Mouse (Mus musculus) MEL (cell line): ENCODE measurements at regions not wholly inside any gene's neighbourhood (a gene's known extent, or its start where the extent isn't known, plus 50 kb on each side); places are given as distances from the start of the nearest gene placed in this dataset.
A peak's percentile ranks its signal among the peaks of the same experiment; 100 is the strongest.

Source experiments
- DNase-seq: peaks from one replicate; pipeline ENCODE4 v3.0.0; 2011; ENCODE audit warnings: low read depth, low spot score
- H3K27ac ChIP-seq: 2 replicates; pipeline ENCODE4 v1.5.1; 2012; ENCODE audit warnings: low read depth, mild to moderate bottlenecking, control low read depth, low read length, moderate library complexity; ENCODE audit not compliant: control insufficient read depth
- H3K27me3 ChIP-seq, 2 experiments: fragments of 150-350 bp in 1 of 2; sonication (generic) in 1 of 2; 2 replicates each; pipeline ENCODE4 v1.6.1; 2012; ENCODE audit warnings: low read length in 2 of 2, mild to moderate bottlenecking in 2 of 2, improper control_type of control experiment in 1 of 2, moderate library complexity in 1 of 2; ENCODE audit not compliant: insufficient read depth in 2 of 2, control insufficient read depth in 1 of 2
- H3K36me3 ChIP-seq, 2 experiments: 2 replicates each; pipeline ENCODE4 v1.6.1; 2012 to 2014; ENCODE audit warnings: low read length in 2 of 2, improper control_type of control experiment in 1 of 2, inconsistent platforms in 1 of 2, mild to moderate bottlenecking in 1 of 2; ENCODE audit not compliant: insufficient read depth in 2 of 2, control insufficient read depth in 1 of 2
- H3K4me1 ChIP-seq, 2 experiments: fragments of 150-350 bp in 1 of 2; sonication (generic) in 1 of 2; 2 replicates each; pipeline ENCODE4 v1.6.1; 2012; ENCODE audit warnings: low read length in 2 of 2, improper control_type of control experiment in 1 of 2, mild to moderate bottlenecking in 1 of 2; ENCODE audit not compliant: insufficient read depth in 2 of 2, control insufficient read depth in 1 of 2
- H3K4me3 ChIP-seq, 2 experiments: fragments of 150-350 bp in 1 of 2; sonication (generic) in 1 of 2; 2 replicates each; pipeline ENCODE4 v1.5.1; 2012; ENCODE audit warnings: low read depth in 2 of 2, low read length in 2 of 2, mild to moderate bottlenecking in 2 of 2, moderate library complexity in 2 of 2, control low read depth in 1 of 2, improper control_type of control experiment in 1 of 2; ENCODE audit not compliant: control insufficient read depth in 1 of 2, insufficient read depth in 1 of 2
- H3K79me2 ChIP-seq: 2 replicates; pipeline ENCODE4 v1.6.1; 2012; ENCODE audit warnings: mild to moderate bottlenecking, low read length, moderate library complexity; ENCODE audit not compliant: control insufficient read depth, poor library complexity, insufficient read depth
- H3K9ac ChIP-seq: 2 replicates; pipeline ENCODE4 v1.6.1; 2012; ENCODE audit warnings: low read depth, mild to moderate bottlenecking, control low read depth, low read length, moderate library complexity; ENCODE audit not compliant: control insufficient read depth, poor library complexity, severe bottlenecking
- H3K9me3 ChIP-seq: fragments of 150-350 bp; sonication (generic); replicated peaks from 2 replicates; pipeline ENCODE4 v1.6.1; 2012; ENCODE audit warnings: mild to moderate bottlenecking, low read length, improper control_type of control experiment, moderate library complexity; ENCODE audit not compliant: insufficient read depth
- BHLHE40 ChIP-seq: IDR thresholded peaks from 2 replicates; pipeline ENCODE4 v1.6.1; 2012; ENCODE audit warnings: low read depth, mild to moderate bottlenecking, inconsistent platforms, low read length, improper control_type of control experiment, borderline replicate concordance
- CHD2 ChIP-seq: IDR thresholded peaks from 2 replicates; pipeline ENCODE4 v1.6.1; 2011; ENCODE audit warnings: low read length, improper control_type of control experiment
- E2F4 ChIP-seq: IDR thresholded peaks from 2 replicates; pipeline ENCODE4 v1.6.1; 2011; ENCODE audit warnings: low read depth, low read length, improper control_type of control experiment, borderline replicate concordance
- ETS1 ChIP-seq: IDR thresholded peaks from 2 replicates; pipeline ENCODE4 v1.6.1; 2012; ENCODE audit warnings: low read depth, mild to moderate bottlenecking, inconsistent platforms, low read length, improper control_type of control experiment, moderate library complexity
- NELFE ChIP-seq: IDR thresholded peaks from 2 replicates; pipeline ENCODE4 v1.6.1; 2011; ENCODE audit warnings: low read depth, low read length, improper control_type of control experiment
- RAD21 ChIP-seq: IDR thresholded peaks from 2 replicates; pipeline ENCODE4 v1.6.1; 2011; ENCODE audit warnings: mild to moderate bottlenecking, low read depth, low read length, improper control_type of control experiment
- SMC3 ChIP-seq: IDR thresholded peaks from 2 replicates; pipeline ENCODE4 v1.6.1; 2011; ENCODE audit warnings: low read depth, low read length, improper control_type of control experiment
- TAL1 ChIP-seq: IDR thresholded peaks from 2 replicates; pipeline ENCODE4 v1.6.1; 2012; ENCODE audit warnings: mild to moderate bottlenecking, inconsistent platforms, low read length, moderate library complexity, mixed read lengths
- UBTF ChIP-seq: IDR thresholded peaks from 2 replicates; pipeline ENCODE4 v1.6.1; 2012; ENCODE audit warnings: low read depth, mild to moderate bottlenecking, inconsistent platforms, low read length, improper control_type of control experiment, moderate library complexity, borderline replicate concordance; ENCODE audit not compliant: insufficient read depth
- ZC3H11A ChIP-seq: IDR thresholded peaks from 2 replicates; pipeline ENCODE4 v1.6.1; 2012; ENCODE audit warnings: low read depth, mild to moderate bottlenecking, inconsistent platforms, low read length, improper control_type of control experiment
- ZKSCAN1 ChIP-seq: IDR thresholded peaks from 2 replicates; pipeline ENCODE4 v1.6.1; 2012; ENCODE audit warnings: low read depth, mild to moderate bottlenecking, inconsistent platforms, low read length, improper control_type of control experiment, moderate library complexity
- ZMIZ1 ChIP-seq: IDR thresholded peaks from 2 replicates; pipeline ENCODE4 v1.6.1; 2012; ENCODE audit warnings: low read depth, mild to moderate bottlenecking, inconsistent platforms, low read length, improper control_type of control experiment, moderate library complexity

GRCm38 (mm10) chr10:84059646-84060491, 337.2 kb downstream of the 1500009L16Rik start:
- TF ChIP-seq E2F4 (no peak), ZMIZ1 (no peak), BHLHE40 (no peak), ZC3H11A (no peak), UBTF (no peak), SMC3 (no peak), ETS1 (no peak), TAL1 (no peak), NELFE (no peak)
- H3K9me3 ChIP-seq = no peaks in the 10 kb centered on the region
- no peaks in the 10 kb centered on the region for H3K4me1 ChIP-seq

GRCm38 (mm10) chr10:84060492-84061218, 338.0 kb downstream of the 1500009L16Rik start:
- Histone ChIP-seq H3K9me3 (no peaks in the 10 kb centered on the region), H3K4me1 (no peaks in the 10 kb centered on the region), H3K79me2 (no peaks in the 10 kb centered on the region), H3K4me3 (no peak overlapping the region), H3K9ac (no peak overlapping the region), H3K27me3 (no peaks in the 10 kb centered on the region), H3K27ac (no peak overlapping the region), H3K36me3 (no peaks in the 10 kb centered on the region)
- TF ChIP-seq ZKSCAN1 (no peak), CHD2 (no peak), ZMIZ1 (no peak), RAD21 (no peak)
- peak; percentile 26 for DNase-seq

More at GRCm38 (mm10) chr10:84059646-84060491, 337.2 kb downstream of the 1500009L16Rik start:
- Histone ChIP-seq H3K9ac (no peak overlapping the region), H3K36me3 (no peaks in the 10 kb centered on the region), H3K79me2 (no peaks in the 10 kb centered on the region), H3K27ac (no peak overlapping the region), H3K27me3 (no peaks in the 10 kb centered on the region), H3K4me3 (no peak overlapping the region)
- DNase-seq = no peak
